Mouse (Mus musculus) left cerebral cortex, postnatal 10 days (tissue): ENCODE data around the gene Cask. TPM values are rescaled to one million over a fixed set of nuclear protein-coding genes. Genes with fewer than 3 reads are reported as not detected.

Experiments used
- DNase-seq, 2 experiments: peaks; one replicate each; pipeline ENCODE4 v3.0.0; 2021 to 2022; ENCODE audit warnings: low spot score in 2 of 2, mixed read lengths in 1 of 2; ENCODE audit errors: extremely low spot score in 1 of 2
- intact Hi-C: fragments of 180-260 bp; cut with DNase I; formaldehyde crosslinking; loops from one replicate; pipeline ENCODE4 v1.15.1; 2025
- microRNA-seq: library from miRNA; unstranded; fragments of <30 nt; microRNA quantifications from one replicate; pipeline ENCODE4 v1.2.0, GENCODE M21; 2022
- total RNA-seq, 2 experiments: library from RNA; stranded (reverse); gene quantifications; 2 replicates each; pipeline ENCODE4 v1.2.3; 2021

Cask gene
- total RNA-seq, 2 experiments from 2014 or later = 166 to 177 TPM

DNA sequence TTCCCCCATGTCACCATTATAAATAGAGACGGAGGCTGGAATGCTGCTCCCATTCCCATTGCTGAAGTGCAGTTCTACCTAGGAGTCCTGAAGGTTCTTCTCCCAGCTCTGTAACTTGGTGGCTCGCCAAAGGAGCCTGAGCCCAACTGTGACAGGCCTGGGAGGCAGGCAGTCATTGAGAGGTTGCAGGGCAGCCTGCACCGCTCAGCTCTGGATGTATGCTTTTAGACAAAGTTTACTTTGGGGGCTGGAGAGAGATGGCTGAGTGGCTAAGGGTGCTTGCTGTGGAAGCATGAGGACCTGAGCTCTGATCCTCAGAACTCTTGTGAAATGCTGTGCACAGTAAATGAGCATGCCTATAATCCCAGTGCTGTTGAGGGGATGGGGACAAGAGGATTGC is 360.2 kb downstream of the Cask start:
- no peak for DNase-seq
- intact Hi-C loops = no loop called here

DNA sequence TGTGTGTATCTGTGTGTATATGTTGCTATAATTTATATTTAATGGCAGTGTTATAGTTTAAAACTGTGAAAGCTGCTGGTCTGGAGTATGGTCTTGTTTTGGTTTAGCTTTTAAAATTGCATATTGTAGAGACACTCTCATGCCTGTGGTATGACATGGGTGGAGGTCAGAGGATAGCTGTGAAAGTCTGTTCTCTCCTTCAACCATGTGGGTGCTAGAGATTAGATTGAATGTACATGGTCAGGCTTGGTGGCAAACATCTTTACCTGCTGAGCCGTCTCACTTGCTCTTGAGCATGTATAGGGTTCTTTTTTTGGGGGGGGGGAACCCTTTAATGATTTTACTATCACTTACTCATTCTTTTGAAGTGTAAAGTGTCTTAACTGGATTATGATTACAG is 361.4 kb downstream of the Cask start:
- intact Hi-C loops = no loop called here
- DNase-seq = no peak

DNA sequence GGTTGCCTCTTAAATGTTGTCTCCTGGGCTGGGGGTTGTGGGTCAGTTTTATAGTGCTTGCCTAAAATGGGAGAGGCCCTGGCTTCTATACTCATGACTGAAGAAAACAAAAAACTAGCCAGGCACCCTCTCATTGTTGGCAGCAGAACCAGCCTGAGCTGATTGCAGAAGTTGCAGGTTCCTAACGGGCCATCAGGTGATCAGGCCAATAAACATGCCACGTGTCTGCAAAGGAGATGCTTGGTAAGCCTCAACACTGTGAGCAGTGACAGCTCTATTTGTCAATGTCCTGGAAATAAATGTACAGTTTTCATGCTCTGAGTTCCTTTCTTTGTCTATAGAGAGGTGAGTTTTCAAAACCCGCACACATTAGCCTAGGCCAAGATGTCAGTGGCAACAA is 362.2 kb downstream of the Cask start:
- DNase-seq = no peak
- intact Hi-C loops = no loop called here

DNA sequence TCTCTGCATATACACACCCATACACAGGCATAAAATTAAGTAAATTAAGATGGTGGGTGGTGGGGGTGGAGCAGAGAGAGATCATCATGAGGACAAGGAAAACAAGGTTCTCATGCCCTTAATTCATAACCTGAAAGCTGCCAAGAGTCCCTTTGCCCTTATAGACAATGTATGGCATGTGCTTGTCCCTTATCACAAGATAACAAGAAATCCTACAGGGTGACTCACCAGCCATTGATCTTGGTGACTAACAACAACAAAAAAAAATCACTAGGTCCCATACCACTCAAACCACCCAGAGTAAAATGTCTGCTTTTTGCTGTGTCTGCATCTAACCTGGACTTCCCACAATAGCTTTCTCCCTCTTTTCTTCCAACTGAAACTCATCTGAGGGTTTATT is 366.7 kb downstream of the Cask start:
- no peak for DNase-seq
- intact Hi-C loops = no loop called here

DNA sequence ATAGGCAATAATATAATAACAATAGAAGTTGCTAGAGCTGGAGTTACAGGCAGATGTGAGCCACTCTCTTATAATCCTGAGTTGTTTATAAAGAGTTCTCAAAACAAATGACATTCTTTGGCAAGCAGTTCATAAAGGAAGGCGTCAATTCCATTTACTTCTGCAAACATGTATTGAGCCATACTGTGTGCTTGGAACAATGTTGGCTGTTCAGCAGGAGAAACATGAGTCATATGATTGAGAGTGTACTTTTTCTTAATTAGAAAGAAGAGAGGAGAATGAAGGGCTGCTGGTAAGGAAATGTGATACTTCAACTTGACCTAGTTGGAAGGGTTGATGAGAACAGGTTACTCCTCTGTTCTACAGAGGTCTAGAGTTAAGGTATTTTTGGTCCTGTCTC is 368.6 kb downstream of the Cask start:
- DNase-seq = no peak
- intact Hi-C loops = no loop called here

DNA sequence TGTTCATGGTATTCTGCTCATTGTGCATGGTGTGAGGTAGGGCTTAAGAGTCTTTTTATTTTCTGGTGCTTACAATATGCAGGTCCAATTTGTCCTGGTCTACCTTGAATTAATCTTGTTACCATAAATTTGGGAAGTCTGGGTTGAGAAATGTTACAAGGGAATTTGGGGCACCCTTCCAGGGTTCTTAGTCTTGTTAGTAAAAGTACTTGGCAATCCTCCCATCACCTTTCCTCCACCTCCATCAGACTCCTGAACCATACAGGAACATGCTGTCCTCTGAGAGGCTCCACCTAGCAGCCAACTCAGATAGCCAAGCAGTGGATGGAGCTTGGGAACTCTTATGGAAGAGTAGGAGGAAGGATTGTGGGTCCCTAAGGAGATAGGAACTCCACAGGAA is 371.6 kb downstream of the Cask start:
- DNase-seq = no peak
- intact Hi-C loops = no loop called here

DNA sequence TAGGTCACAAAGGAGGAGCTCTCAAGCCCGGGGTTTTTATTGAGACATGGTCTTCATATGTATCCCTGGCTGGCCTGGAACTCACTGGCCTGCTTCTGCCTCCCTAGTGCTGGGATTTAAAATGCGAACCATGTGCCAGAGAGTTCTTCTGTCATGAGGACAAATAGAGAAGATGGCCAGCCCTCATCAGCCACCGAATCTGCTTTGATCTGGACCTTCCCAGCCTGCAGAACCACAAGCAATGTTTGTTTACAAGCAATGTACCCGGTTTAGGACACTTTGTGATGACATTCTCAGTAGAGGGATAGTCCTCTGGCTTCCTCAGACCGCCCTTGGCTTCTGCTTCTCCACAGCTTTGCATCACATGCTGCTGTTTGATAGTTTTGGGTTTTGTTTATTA is 372.9 kb downstream of the Cask start:
- intact Hi-C loops = no loop called here
- no peak for DNase-seq

DNA sequence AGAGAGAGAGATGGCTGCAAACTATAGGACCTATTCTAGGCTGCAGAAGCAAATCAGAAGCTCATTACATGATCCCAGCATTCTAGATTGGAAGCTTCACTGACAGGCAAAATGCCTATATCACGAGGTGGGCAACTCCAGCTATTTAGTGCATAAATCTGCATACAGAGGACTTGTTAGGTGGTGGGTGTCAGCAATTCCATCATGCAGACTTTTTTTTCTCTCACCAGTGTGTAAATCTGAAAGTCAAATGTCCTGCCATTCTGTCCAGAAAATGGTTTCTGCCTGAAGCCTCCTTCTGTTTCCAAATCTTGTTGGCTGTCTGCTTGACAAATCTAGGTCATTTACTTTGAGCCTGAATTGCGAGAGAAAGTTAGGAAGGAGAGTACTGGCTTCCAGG is 373.6 kb downstream of the Cask start:
- intact Hi-C loops = no loop called here
- DNase-seq = no peak

DNA sequence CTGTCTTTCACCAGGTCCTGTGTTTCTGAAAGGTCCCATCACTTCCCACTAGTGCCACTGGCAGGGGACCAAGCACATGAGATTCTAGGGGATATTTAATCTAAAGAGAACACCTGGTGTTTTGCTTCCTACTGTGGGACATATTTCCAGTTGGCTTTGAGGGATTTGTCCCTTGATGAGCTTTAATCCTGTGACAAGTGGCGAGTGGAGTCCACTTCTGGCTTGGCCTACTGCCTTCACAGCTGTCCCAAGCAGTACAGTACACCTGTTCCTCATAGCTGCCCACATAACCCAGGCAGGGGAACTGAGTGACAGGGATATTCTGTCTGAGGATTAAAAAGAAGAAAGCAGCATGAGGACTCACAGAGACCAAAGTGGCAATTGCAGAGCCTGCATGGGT is 375.8 kb downstream of the Cask start:
- intact Hi-C loops = no loop called here
- DNase-seq = no peak

DNA sequence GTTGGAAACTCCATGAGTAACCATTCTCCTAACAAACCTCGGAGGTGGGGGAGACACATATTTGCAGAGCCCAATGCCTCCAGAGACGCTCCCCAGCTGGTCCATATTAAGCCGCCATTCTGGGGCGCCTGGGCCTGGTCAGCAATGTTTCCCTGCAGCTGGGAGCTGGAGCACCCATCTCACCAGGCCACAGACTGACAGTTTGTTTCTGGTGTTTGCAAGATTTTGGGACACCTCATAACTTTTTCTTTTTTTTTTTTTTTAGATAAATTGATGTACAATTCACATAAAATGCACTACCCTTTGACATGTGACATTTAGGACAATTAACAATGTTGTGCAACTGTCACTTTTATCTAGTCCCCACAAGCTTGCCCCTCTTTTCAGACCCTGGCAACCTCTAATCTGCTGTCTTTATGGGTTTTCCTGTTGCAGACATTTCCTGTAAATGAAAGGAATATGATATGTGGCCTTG is 378.4 kb downstream of the Cask start:
- intact Hi-C loops = no loop called here
- DNase-seq = no peak

DNA sequence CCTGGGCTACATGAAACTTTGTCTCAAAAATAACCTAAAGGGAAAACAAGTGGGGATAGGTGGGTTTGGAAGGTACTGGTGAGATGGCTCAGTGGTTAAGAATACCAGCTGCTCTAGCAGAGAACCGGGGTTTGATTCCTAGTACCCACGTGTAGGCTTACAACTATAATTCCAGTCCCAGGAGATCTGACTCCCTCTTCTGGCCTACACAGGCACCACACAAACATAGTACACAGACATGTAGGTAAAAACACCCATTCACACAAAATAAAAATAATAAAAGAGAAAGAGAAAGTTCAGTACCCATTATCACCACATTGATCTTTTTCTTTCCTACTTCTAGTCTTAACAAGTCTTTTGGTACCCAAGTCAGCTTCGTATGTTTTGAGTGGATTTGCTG is 379.2 kb downstream of the Cask start:
- intact Hi-C loops = no loop called here
- no peak for DNase-seq

DNA sequence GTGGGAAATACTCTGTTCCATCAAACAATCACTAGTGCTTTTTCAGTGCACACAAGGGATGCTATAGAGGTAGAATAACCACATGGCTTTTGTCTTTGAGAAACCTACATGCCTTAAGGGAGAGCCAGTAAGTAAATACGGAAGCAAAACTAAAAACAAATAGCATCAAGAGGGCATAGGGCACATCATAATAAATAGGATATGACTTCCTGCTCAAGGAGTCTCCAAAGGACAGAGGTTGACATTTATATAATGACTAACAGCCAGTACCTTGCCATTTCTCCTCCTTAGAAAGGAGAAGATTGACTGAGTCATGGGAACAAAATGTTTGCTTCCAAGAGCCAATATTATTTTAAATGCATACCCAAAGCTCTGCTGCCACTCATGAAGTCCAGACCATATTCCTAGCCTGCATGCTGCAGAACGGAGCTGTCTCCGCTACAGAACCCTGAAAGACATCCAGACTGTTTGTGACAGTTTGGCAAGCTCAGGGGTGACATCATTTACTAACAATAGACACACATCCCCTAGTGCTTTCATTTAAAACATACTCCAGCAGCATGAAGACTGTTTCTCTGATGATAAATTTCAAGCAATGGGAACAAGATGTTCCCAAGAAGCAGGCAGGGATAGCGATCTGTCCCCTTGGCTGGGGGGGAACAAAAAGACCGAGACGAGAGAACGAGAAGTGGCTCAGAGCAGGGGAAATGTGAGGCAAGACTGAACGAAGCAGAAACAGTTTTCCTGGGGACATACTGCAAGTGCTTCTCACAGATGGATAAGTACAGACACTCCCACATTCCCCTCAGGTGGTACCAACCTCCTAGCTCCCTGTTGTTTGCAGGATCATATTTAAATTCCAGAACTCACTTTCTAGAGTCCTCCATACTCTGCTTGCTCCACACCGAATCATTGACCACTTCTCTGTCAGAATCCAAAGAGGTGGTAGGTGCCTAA is 381.7 kb downstream of the Cask start:
- intact Hi-C loops = no loop called here
- peak in 1 of 2 experiments; percentile 54 for DNase-seq

DNA sequence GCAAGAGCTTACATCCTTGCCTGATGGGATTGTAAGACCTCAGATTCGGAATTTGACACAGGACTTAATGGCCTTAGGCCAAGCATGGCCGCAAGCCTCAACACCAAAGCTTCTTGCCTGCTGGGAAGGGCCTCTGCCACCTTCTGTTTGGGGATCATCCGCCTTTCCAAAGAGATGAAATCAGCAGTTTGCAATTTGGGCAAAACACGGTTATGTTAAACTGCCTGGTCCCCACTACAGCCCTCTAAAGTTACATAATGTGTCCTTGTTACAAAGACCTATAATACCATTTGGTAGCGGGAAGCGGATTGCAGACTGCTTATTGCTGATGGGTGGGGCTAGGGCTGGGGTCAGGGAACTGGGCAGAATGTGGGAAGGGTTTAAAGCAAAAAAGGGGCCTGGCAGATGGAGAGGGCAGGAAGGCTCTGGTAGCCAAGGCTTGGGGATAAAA is 384.0 kb downstream of the Cask start:
- intact Hi-C loops = no loop called here
- DNase-seq = no peak

Small RNA genes within 50 kb of the gene (microRNA-seq; reads per million reads assigned to microRNA genes)
- not detected for gene Gm25246

Other genes starting within 250 kb of the Cask start
- 10 to 100 TPM; 12.2 to 15.6 TPM for gene Gpr34, start 219.3 kb downstream of the Cask start, total RNA-seq
- gene Gpr82, start 190.0 kb downstream of the Cask start, total RNA-seq = not detected